Mouse (Mus musculus) c-Kit-positive CD71-positive TER-119-negative erythroid progenitor cells, embryonic 14.5 days (primary cell): ENCODE measurements around the gene Ung.
A peak's percentile ranks its signal among the peaks of the same experiment; 100 is the strongest.

Source experiments
- DNase-seq: peaks from one replicate; pipeline ENCODE4 v3.0.0-alpha.2; 2013; ENCODE audit warnings: low read depth

The Ung gene

DNA sequence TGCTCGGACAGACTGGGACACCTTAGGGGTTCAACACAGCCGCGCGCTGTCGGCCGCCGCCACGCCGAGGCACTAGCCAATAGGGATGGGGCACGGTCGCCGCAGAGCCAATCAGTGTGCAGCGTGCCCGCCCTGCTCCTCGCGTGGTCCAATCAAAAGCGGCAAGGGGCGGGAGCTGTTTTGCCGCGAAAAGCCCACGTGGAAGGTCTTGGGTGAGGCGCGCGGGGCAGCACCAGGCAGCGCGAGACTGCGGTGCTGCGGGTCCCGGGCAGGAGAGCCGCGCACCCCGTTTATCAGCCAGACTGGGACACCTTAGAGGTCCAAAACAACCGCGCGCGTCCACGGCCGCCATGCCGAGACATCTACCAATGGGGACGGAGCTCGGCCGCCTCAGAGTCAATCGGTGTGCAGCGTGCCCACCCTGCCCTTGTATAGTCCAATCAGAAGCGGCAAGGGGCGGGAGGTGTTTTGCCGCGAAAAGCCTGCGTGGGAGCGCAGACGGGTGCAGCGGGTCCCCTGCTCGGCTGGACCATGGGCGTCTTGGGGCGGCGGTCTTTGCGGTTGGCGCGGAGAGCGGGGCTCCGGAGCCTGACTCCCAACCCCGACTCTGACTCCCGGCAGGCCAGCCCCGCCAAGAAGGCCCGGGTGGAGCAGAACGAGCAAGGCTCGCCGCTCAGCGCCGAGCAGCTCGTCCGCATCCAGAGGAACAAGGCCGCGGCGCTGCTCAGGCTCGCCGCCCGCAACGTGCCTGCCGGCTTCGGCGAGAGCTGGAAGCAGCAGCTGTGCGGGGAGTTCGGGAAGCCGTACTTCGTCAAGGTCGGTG lies 723 bp downstream of the Ung start:
- DNase-seq: peak; percentile 81

DNA sequence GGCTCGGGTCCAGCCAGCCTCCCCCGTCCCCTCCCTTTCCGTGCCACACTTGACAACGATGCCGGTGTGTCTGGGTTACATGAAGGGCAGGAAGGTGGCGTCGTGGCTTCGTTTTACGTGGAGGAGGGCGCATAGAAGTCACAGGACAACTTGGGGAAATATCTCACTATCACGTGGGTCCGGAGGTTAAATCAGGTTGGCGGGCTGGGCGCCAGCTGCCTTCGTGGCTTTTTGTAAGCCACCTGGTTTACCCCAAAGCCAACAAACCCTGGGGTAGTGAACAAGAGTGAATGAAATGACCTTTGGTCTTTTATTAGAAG lies 1.3 kb downstream of the Ung start:
- DNase-seq: no peak

DNA sequence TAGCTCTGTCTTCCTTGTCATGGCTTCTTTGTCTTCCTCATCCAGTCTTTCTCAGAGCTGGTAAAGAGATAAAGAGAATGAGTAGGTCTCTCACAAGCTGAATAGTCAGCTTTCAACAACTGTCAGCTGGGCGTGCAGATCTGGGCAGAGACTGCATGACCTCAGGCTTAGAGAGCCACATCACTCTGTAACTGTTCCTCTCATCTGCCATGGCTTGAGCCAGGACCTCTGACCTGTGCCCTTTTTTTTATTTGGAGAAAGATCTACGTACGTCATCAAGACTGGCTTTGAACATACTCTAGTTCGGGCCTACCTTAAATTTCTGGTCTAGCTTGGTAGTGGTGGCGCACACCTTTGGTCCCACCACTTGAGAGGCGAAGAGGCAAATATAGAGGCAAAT lies 2.7 kb downstream of the Ung start:
- DNase-seq: no peak

DNA sequence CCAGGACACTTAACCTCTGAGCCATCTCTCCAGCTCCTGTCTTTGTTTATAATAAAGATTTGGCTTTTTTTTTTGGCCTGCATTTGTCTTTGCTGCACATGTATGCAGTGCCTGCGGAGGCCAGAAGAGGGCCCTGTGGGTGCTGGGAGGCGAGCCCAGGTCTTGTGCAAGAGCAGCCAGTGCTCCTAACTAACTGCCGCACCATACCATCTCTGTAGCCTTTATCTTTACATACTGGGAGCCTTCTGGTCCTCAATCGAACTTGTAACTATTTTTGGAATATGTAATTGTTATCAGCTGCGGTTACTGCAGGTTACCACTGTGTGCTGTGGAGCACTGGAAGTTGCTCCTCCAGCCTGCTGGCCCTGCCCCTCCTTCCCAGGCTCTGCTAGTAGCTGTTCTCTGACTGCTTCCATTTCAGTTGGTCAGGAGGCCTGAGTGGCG lies 3.9 kb downstream of the Ung start:
- peak; percentile 72 for DNase-seq

DNA sequence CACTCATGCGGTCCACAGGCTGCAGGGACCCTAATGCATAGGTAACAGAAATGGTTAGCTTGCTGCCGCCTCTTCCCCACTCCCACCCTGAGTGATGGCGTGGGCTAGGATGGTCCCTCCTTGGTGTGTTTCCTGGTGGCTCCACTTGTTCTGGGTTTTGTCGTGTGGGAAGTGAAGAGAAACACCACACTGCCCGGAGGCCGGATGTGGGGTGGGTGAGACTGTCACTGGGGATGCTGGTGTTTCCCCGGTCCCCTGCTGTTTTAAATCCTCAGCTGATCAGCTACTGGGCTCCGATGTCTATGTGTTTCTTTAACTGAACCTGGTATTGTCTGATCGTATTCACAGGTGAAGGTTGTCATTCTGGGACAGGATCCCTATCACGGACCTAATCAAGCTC lies 5.3 kb downstream of the Ung start:
- no peak for DNase-seq

DNA sequence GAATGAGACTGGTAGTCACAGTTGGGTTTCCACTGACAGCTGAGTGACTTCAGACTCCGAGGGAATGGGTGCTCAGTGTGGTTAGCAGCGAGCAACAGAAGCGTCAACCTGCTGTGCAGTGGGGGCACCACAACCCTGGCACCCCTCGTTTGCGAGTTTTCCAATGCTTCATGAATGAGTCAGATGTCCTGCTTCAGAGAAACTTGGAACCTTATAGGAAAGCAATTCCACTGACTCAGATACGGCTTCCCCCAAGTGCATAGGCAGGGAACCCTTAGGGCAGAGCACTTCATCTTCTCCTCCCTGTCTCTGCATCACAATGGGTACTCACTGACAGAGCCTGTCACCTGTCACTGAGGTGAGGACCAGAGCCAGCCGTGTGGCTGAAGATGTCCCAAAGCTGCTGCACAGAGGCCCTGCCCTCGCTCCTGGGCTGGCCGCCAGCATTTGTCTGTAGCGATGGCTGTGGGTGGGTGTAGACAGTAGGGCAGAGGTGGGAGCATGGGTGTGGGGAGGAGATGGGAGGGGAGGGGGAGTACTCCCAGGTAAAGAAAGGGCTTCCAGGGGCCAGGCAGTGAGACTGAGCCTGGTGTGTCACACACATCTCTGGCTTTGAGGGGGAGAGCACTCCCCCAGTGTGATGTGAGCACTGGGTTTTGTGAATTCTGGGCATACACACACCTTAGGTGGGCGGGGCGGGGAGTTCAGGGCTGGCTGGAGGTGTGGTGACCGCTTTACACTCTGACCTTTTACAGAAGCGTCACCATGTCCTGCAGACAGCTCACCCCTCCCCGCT lies 7.5 kb downstream of the Ung start:
- DNase-seq: no peak

DNA sequence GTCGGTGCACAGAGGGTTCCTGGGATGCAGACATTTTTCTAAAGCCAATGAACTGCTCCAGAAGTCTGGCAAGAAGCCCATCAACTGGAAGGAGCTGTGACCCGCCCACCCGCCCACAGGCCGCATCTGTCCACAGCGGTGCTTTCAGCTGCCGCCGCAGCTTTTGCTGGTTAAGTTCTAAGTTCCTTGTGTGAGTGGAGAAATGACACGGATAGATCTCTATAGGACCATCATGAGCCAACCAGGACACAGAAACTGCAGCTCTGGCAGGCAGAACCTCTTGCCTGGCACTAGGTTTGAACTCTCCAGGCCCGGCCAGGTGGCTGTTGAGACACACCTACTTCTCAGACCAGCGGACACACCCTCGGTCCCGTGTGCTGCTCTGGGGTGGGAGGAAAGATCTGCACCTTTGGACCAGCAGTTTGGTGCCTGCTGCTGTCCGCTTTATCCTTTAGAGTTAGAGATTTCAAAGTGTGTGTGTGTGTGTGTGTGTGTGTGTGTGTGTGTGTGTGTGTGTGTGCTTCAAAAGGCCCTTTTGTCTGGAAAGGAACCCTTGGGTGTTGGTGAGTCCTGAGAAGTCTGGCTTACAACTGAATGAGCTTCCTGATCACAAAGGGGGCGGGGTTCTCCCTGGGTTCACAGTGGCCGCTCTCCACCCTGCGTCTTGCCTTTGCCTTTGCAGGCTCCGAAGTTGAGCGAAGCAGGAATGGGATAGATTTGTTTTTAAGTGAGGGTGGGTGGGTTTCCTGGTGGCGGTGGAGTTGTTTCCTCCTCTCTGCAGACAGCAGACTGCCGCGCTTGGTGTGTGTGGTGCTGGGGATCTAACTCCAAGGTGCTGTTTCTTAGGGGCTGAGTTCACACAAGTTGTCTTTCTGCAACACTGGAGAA lies 8.3 kb downstream of the Ung start:
- DNase-seq: no peak

DNA sequence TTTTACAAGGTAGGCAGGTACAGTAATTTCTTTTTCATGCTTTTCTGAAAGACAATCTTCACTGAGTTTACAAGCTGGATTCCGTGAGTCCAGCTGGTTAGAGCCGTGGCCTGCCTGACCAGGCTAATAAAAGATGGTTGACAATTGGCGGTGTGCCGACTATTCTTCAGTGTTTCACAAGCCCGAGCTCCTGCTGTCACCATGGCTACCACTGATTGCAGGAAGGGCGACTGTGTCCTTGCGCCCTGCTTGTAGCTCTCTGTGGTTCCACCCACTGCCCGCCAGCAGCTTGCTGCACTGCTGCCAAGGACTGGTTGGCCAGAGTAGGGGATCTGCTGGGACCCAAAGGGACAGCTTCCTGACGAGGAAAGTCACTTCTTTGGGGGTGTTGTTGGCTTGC lies 9.0 kb downstream of the Ung start:
- no peak for DNase-seq

DNA sequence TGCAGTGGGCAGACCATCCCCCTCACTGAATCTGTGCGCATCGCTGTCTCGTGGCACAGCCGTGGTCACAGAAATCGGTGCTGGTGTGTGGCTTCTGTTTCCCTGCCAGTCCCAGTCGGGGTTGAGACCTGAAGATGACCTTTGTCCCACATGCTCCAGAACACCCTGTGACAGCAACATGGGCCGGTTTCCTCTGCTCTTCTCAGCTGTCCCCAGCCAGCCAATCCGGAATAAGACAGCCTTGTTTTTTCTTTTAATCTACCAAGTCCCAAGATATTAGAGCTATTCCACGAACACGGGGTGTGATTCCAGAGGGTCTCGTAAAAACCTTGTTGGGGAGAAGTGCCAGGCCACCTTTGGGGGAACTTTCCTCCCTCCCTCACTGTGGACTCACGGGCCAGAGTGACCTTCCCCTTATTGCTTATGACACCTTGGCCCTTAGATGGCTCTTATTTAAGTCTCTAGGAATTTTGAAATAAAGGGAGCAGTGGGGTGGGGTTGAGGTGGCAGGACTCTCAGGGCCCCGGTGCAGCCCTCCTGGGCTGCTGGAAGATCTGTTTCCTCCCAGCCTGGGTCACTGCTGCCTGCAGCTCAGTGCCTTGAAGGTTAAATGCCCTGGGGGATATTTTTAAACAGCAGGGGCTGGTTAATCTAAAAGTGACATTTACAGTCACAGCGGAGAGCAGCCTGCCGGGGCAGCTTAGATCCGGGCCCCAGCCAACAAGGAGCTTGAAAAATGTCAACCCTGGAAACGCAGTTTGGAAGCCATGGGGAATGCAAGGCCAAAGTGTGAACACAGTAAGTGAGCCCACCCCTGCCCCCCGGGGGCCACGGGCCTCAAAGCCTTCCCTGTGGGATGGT lies 16.1 kb downstream of the Ung start, which contains the start of gene Acacb:
Gene Acacb (plus strand): TSS at position 508 of the 861 bp plus-strand sequence.
- DNase-seq: no peak

DNA sequence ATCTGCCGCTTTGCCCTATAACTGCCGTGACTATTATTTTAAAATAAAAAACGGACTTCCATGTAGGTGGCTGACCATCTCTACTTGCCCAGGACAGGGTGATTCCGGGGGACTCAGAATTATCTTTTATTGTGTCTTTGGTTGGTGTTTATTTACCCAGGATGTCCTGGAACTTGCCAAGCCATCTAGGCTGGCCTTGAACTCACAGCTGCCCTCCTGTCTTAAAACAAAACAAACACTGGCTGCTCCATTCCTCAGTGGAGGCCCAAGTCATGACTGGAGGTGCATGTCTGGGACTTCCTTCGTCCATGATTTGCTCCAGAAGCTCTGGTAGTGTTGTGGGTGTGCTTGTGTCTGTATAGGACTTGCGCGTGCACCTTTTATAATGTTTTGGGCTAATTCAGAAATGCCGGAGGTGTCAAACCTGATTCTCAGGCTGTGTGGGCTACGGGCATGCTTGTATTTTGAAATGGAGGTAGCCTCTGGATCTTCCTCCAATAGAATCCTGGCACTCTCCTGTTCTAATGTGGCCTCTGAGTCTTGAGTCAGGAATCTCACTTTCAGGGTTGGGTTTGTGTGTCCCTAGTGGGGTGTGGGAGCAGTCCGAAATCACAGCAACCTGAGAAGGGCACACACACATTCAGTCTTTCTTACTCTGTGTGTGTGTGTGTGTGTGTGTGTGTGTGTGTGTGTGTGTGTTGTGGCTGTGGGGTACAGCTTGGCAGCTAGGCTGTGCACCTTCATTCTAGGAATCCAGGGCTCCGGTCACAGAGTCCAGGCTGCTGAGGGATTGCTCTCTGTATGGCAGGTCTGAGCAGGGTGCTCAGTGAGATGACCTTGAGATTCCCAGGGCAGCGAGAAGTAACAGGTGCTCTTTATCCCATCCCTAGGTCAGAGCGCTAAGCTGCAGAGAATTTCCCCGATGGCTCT lies 17.1 kb downstream of the Ung start:
- no peak for DNase-seq

DNA sequence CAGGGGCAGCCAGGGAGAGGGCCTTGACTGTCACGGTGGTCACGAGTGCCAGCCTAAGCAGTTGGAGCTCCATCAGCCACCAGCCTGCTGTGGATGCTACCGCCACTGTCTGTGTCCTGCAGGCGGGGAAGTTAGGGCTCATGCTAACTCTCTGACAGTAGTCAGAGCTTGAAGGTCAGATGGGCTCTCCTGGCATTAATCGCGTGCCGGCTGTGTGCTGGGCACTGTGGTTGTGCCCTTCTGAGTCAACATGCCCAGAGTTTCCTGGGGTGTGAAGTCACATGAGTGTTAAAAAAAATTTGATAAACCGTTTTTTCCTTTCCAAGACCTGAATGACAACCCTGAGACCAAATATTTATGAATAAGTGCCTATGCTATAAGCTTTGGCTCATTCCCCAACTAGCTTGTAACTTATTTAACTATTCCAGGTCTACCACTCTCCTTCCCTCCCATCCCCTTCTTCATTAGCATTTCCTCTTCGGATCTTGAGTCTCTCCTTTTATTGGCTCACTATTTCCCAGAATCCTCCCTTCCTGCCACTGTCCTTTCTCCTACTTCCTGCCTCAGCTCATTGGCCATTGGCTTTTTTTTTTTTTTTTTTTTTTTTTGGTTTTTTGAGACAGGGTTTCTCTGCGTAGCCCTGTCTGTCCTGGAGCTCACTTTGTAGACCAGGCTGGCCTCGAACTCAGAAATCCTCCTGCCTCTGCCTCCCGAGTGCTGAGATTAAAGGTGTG lies 22.3 kb downstream of the Ung start:
- DNase-seq: no peak

DNA sequence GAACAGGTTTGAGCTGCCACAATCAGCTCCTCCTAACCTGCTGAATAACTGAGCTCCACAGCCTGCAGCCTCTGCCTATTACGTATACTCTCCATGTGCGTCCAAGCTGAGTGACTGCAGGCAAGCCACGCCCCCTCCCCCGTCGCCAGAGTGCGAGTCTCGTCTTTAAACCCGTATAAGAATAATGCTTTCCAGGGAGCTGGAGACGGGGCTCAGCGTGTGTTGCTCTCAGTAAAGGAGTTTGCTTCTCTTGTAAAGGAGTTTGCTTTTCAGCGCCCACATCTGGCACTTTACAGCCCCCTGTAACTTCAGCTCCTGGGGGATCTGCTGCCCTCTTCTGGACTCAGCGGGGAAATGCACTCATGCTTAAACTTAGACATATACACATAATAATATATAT lies 23.3 kb downstream of the Ung start:
- DNase-seq: no peak

DNA sequence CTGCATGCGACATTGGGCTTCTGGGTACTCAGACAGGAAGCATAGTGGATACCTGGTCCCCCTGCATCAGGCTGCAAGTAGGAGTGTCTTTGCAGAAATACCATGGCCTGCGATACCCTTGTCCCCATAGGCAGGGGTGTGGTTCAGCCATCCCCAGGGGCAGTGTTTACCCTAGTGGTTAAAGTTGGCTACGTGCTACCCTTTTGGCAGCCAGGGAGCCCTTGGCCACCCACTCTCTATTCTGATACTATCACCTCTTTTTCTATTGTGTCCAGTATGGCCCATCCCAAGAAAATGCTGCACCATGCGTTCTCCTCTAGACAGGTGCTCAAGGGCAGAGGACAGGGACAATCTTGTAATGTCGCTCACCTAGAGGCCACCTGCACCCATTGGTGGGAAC lies 24.6 kb downstream of the Ung start:
- DNase-seq: no peak

DNA sequence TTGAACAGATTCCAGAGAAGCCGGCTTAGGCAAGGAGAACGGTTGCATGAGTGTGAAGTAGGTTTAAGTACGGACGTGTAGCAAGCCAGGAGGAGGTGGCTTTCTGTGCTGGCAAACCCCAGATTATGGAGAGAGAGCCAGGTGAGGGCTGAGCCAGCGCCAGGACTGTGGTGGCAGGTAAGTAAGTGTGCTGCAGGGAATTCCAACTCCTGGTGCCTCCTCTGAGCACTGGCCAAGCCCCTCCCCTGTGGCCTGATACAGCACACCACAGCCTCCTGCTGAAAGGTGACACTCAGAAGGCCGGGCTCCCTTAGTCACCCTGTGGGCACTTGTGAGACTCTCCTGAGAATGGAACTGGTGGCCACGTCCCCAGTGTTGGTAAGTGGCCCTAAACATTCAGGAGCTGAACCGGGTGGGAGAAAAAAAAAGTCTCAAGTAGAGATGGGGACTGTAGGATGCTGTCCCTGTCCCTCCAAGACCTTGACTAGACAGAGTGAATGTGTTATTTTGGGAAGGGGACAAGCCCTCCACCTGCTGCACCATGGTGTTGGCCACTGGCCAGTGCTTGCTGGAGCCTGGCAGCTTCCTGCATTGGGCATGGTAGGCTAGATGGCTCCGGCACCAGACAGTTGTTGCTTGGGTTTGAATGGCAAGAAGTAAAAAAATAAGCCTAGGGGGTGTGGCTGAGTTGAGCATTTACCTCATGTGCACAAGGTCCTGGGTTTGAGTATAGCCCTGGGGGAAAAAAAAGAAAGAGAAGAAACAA lies 25.2 kb downstream of the Ung start:
- DNase-seq: no peak

DNA sequence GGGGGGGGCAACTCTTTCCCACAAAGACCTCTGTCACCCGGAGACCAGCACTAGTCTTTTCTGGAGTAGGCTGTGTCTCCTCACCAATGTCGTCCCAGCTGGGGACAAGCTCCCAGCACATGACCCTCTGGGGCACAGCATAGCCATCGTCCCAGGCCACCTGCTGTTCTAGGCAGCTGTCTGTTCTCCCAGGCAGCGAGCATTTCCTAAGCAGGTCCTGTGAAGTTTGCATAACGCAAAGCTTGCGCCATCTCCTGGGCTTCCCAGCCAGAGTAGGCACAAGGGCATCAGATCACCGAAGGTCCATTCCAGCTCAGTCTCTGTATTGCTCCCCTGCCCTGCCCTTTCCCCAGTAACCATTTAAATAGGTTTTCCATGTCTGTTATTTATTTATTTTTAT lies 27.1 kb downstream of the Ung start:
- no peak for DNase-seq

DNA sequence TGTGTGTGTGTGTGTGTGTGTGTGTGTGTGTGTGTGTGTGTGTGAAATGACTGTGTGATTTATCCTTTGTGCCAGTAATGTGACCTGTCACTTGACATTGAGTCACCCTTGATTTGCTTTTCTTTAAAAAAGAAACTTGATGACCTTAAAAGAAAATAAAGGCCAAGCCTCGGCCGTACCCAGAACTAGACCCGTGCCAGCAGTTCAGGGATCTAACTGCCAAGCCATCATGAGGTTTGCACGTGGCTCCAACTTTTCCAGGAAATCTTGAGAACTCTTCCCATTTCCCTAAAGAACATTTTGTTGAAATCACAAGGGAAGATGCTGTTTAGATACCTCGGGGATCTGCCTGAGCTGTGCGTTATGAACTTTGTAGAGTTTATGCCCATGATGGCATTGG lies 31.2 kb downstream of the Ung start:
- DNase-seq: no peak

DNA sequence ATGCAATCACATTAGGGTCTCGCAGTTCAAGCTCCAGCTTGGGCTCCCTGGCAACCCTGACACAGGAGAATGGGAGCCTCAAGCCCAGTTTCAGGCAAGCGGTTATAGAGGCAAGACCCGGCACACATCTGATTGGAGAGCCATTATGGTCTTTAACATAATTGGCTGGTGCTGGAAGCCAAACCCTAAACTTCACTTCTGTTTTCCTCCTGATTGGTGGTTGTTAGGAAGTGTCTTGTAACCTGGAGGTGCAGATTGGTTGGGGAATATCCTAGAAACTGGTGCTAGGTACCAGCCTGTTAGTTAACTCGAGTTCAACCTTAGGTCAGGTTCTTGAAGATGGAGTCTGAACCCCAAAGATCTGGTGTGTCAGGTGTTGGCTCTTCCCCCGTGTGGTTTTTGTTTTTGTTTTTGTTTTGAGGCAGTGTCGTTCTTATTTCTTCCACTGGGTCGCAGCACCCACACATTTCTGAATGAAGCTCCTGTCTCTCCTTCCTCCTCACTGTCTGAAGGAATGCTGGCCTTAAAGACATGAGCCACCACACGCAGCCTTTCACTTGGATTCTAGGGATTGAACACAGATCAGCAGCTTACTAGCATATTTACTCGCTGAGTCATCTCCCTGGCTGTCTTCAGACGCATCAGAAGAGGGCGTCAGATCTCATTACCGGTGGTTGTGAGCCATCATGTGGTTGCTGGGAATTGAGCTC lies 32.1 kb downstream of the Ung start:
- no peak for DNase-seq

DNA sequence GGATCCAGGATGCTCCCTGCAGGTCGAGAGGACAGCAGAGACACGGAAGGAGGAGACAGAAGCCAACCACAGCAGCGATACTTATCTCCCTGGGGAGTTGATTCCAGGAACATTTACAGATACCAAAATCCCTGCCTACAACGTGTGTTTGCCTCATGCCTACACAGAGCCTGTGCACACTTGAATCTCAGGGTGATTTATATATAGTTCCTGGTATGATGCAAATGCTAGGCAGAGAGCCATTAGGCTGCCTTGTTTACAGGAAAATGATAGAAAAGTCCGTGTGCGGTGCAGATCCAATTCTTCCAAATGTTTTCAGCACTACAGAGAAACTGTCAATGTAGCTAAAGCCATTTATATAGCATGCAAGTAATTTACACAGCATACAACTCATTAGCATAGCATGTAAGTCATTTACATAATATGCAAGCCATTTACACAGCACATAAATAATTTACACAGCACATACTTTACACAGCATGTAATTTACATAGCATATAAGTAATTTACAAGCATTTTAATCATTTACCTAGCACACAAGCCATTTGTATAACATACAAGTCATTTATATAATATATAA lies 33.0 kb downstream of the Ung start:
- DNase-seq: no peak
